Mouse (Mus musculus): ENCODE measurements around the gene Stard10.

DNA sequence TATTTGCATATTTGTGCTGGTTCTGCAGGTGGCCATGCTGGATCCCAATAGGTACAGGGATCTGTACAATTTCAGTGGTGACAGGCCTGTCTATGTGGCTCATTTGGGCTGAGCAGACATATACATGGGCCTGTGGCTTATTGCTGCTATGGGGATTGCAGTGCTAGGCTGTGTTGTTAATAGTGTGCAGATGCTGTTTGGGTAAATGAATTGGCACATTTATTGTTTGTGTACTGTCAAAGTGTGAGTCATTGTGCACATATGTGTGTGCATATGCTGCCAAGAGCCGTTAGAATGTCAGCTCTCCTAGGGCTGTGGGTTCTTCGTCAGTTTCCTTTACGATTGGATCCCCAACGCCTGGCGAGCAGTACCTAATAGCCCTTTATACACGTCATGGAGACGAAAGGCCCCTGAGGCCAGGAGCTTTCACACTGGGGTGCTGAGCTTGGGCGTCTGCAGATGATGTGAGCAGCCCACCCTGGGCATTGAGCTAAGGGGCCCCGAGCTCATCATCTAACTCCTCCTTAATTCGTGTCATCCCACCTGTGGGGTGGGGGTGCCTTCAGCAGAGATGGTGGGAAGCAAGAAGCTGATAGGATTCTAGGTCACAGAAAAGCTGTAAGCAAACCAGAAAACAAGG lies 59.9 kb downstream of the Stard10 start:
- TF ChIP-seq EP300 (IDR thresholded peaks at IDR 0.05; ENCODE audit: low read depth) (no peak), CTCF (IDR thresholded peaks at IDR 0.05; ENCODE audit: low read depth) (no peak)

Data from liver, postnatal 0 days (tissue).